Mouse (Mus musculus): Measurements from ENCODE around the gene Stk16. TPM values are rescaled to one million over a fixed set of nuclear protein-coding genes. Genes with fewer than 3 reads are reported as not detected.
"Not testable (repeated sequence)": the region's sequence is repeated elsewhere in the genome, so short reads cannot be mapped to it uniquely, and the experiment has no call there.

Gene Stk16
- polyA plus RNA-seq, 1 experiment from 2014 or later, result 120 TPM

DNA sequence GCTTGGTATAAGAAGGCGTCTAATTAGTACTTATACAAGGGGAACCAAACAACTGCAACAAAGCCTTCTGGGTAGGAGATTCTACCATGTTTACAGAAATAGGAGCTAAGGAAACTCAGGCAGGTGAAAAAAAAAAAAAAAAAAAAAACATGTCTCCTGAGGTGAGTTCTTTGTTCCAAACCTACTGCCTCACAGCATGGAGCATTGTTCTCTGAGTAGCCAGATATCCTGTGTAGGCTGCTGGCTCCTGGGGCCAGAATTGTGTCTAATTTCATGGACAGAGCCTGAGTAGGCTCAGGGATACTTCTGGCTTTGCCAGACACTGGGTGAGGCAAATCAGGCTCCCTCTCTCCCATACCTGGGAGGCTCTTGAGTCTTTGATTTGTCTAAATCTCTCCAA lies 17.0 kb downstream of the Stk16 start:
- Histone ChIP-seq H3K36me3 (no peaks in the 10 kb centered on the region), H3K4me3 (replicated peaks) (no peak overlapping the region), H3K9me3 (no peaks in the 10 kb centered on the region), H3K27me3 (replicated peaks) (no peaks in the 10 kb centered on the region), H3K9ac (no peak overlapping the region), H3K27ac (no peak overlapping the region), H3K4me2 (no peak overlapping the region), H3K4me1 (no peaks in the 10 kb centered on the region)
- ATAC-seq (ENCODE audit: insufficient read depth, low FRiP score, low read depth), result no peak
- WGBS, result 73% methylated on average over 1 of the region's 1 CpGs

DNA sequence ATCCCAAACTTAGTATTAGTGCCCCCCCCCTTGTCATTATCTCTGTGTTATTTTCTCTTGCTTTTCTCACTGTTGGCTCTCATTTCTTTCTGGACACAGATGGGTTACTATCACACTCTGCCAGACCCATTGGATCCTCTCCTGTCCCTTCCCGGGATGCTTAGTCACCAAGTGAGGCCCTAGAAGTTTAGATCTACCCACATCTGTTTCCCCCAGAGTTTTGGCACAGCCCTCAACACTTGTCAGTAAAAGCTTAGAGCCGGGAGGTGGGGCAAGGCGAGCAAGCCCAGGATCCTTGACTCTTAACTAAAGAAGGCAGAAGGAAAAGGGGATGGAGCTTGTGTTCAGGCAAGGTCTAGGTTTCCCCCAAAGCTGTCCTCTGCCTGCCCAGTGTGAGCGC lies 18.5 kb downstream of the Stk16 start:
- Histone ChIP-seq H3K36me3 (no peaks in the 10 kb centered on the region), H3K9me3 (no peaks in the 10 kb centered on the region), H3K4me2 (no peak overlapping the region), H3K27ac (no peak overlapping the region), H3K9ac (no peak overlapping the region), H3K4me1 (no peaks in the 10 kb centered on the region), H3K27me3 (replicated peaks) (no peaks in the 10 kb centered on the region), H3K4me3 (replicated peaks) (no peak overlapping the region)
- no peak for ATAC-seq (ENCODE audit: insufficient read depth, low FRiP score, low read depth)
- 66% methylated on average over 4 of the region's 4 CpGs for WGBS

DNA sequence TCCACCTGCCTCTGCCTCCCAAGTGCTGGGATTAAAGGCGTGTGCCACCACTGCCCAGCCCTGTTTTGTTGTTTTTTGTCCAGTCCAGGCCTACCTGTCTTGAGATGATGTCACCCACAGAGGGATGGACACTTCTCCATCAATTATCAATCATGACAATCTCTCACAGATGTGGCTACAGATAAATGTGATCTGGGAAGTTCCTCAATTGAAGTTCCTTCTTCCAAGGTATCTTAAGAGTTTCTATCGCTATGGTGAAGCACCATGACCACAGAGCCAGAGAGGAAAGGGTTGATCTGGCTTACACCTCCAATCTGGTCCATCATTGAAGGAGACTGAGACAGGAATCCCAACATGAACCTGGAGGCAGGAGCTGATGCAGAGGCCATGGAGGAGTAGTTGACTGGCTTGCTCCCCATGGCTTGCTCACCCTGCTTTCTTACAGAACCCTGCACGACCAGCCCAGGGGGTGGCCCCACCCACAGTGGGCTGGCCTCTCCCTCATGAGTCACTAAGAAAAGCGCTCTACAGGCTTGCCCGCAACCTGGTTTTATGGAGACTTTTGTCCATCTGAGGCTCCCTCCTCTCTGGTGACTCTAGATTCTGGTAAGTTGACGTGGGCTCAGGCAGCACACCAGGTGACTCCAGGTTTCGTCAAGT lies 19.8 kb downstream of the Stk16 start:
- Histone ChIP-seq H3K9ac (no peak overlapping the region), H3K4me2 (no peak overlapping the region), H3K36me3 (no peaks in the 10 kb centered on the region), H3K27ac (0 out of 2 replicates have a peak overlapping the region, but pooled peaks have one; percentile 1), H3K27me3 (replicated peaks) (no peaks in the 10 kb centered on the region), H3K4me3 (replicated peaks) (no peak overlapping the region), H3K4me1 (0 out of 2 replicates have a peak, but pooled peaks cover 4% of the 10 kb centered on the region), H3K9me3 (no peaks in the 10 kb centered on the region)
- 64% methylated on average over 7 of the region's 7 CpGs for WGBS
- no peak; the same call in 1 of the 2 replicates for ATAC-seq (ENCODE audit: insufficient read depth, low FRiP score, low read depth)

DNA sequence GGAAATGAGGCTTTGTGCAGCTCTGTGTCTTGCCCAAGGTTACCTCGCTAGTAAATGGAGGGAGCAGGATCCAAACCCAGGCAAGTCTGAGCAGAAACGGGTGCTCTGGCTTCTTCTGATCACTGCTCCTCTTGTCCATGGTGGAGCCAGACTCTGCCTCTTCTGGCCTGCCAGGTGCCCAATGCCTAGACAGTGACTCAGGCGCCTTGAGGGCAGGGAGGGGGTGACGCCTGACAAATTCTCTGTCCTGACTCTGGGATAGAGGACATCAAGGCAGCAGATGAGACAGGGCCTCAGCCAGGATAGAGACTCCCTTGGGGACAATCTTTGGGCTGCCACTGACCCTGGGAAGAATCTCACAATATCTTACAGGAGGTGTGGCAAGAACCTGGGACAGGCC lies 20.6 kb downstream of the Stk16 start:
- Histone ChIP-seq H3K9me3 (no peaks in the 10 kb centered on the region), H3K27ac (0 out of 2 replicates have a peak overlapping the region, but pooled peaks have one; percentile 1), H3K4me2 (no peak overlapping the region), H3K4me3 (replicated peaks) (no peak overlapping the region), H3K36me3 (no peaks in the 10 kb centered on the region), H3K27me3 (replicated peaks) (no peaks in the 10 kb centered on the region), H3K4me1 (0 out of 2 replicates have a peak, but pooled peaks cover 4% of the 10 kb centered on the region), H3K9ac (no peak overlapping the region)
- no peak for ATAC-seq (ENCODE audit: insufficient read depth, low FRiP score, low read depth)
- 71% methylated on average over 4 of the region's 4 CpGs for WGBS

DNA sequence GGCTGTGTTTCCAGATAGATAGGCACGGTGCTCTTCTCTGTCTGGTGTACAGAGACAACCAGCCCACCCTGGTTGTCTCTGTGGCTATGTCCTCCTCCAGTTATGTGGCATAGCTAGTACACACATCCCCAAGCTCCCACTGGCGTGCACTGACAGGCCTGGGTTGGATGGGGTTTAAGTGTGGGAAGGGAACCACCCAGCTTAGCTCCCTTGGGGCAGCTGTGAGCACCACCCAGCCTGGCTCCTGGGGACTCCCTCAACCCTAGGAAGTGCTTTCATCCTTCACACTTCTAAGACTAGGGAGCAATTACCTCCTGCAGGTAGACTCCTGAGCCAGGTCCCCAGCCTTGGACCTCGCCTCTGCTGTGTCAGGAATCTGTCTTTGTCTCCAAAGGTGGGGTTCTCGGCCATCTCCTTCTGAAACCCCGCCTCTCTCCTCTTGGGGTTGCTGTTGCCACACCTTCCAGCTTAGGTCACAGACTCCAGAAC lies 21.1 kb downstream of the Stk16 start, which contains the start of gene A630095N17Rik:
Gene A630095N17Rik (minus strand): TSS at position 439 of the 489 bp plus-strand sequence.
- 67% methylated on average over 5 of the region's 5 CpGs for WGBS
- Histone ChIP-seq H3K9me3 (no peaks in the 10 kb centered on the region), H3K27me3 (replicated peaks) (no peaks in the 10 kb centered on the region), H3K36me3 (no peaks in the 10 kb centered on the region), H3K27ac (0 out of 2 replicates have a peak within 1 kb of the TSS, but pooled peaks have one; percentile 1), H3K4me2 (no peak within 1 kb of the TSS), H3K4me1 (0 out of 2 replicates have a peak, but pooled peaks cover 5% of the 10 kb centered on the region), H3K9ac (no peak within 1 kb of the TSS), H3K4me3 (replicated peaks) (no peak within 1 kb of the TSS)
- no peak for ATAC-seq (ENCODE audit: insufficient read depth, low FRiP score, low read depth)

DNA sequence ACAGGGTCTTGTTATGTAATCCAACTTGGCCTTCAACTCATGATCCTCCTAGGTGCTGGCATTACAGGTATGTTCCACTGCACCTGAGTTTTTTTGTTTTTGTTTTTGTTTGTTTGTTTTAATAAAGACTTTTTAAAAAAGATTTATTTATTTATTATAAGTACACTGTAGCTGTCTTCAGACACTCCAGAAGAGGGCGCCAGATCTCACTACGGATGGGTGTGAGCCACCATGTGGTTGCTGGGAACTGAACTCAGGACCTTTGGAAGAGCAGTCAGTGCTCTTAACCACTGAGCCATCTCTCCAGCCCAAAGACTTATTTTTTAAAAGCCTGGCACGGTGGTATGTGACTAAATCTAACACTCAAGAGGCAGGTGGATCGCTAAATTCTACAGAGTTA lies 21.9 kb downstream of the Stk16 start:
- ATAC-seq (ENCODE audit: insufficient read depth, low FRiP score, low read depth); H3K27ac ChIP-seq; H3K9me3 ChIP-seq; H3K36me3 ChIP-seq; H3K27me3 ChIP-seq (replicated peaks); H3K4me2 ChIP-seq; H3K9ac ChIP-seq; H3K4me3 ChIP-seq (replicated peaks): not testable (repeated sequence)
- peaks cover 12% of the 10 kb centered on the region; the same call in 1 of the 2 replicates for H3K4me1 ChIP-seq
- 69% methylated on average over 4 of the region's 4 CpGs for WGBS

DNA sequence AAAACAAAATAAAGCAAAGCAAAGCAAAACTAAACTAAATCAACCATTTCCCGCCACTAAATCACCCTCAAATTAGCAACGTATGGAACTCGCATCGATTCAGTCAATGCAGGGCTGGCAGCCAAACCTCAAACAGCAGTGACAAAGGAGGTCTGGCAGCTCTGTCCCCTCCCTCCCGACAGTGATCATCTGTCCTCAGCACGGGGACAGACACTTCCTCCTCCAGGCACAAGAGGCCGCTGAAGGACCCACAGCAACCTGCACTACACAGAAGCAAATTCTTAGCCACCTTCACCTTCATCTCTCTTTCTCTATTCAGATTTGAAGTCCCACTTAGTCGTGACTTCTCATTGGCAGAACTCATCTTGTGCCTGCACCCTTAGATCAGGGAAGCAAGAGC lies 24.0 kb downstream of the Stk16 start:
- Histone ChIP-seq H3K9ac (no peak overlapping the region), H3K9me3 (no peaks in the 10 kb centered on the region), H3K4me1 (peaks cover 14% of the 10 kb centered on the region; the same call in 1 of the 2 replicates), H3K27ac (no peak overlapping the region), H3K4me3 (replicated peaks) (no peak overlapping the region), H3K27me3 (replicated peaks) (no peaks in the 10 kb centered on the region), H3K36me3 (no peaks in the 10 kb centered on the region), H3K4me2 (peak overlapping the region; percentile 33; the same call in 1 of the 2 replicates)
- WGBS, result 3% methylated on average over 8 of the region's 8 CpGs
- no peak for ATAC-seq (ENCODE audit: insufficient read depth, low FRiP score, low read depth)

DNA sequence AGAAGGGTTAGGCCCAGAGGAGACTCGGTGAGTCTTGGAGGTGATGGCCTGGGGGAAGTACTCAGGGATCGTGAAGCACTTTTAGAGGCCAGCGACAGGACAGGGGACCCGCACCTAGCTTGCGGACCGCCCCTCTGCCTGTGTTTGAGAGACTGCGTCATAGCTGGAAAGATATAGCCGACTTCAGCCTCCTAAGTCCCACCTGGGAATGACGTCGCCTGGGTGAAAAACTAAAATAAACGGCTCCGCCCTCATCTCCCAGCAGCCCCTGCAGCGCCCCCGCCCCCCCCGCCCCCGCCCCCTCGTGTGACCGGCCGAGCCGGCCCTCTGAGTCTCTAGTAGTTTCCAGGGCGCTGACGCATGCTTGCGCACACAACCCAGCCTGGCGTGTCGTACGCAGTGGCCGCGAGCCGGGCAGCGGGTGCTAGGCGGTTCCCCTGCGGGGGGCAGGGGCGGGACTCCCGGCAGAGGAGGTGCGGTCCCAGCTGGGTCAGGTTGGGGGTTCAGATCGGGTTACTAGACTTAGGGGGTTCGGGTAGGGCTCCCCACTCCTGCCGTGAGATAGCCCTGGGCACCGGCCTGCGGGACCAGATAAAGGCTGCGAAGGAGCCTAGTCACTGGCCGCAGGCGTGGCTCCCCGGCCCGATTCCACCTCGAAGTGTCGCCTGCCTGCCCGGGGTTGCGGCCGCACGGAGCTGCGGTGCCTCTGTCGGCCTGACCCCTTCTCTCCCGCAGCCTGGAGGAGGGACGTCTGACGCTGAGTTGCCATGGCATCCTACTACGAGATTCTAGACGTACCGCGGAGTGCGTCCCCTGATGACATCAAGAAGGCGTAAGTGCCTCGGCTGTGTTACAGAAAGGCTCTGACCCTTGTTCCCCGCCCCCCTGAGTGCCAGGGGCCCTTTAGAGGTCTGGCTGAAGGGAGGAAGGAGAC lies 25.7 kb downstream of the Stk16 start, which contains the start of gene Dnajb2:
Gene Dnajb2 (plus strand): TSS at position 290 of the 934 bp plus-strand sequence.
- H3K27me3 ChIP-seq (replicated peaks), result no peaks in the 10 kb centered on the region
- H3K27ac ChIP-seq, result peak within 1 kb of the TSS; percentile 91
- peak; percentile 94 for ATAC-seq (ENCODE audit: insufficient read depth, low FRiP score, low read depth)
- H3K4me2 ChIP-seq, result peak within 1 kb of the TSS; percentile 97
- H3K36me3 ChIP-seq, result no peaks in the 10 kb centered on the region
- H3K4me1 ChIP-seq, result peaks cover 14% of the 10 kb centered on the region; the same call in 1 of the 2 replicates
- H3K9me3 ChIP-seq, result no peaks in the 10 kb centered on the region
- H3K9ac ChIP-seq, result peak within 1 kb of the TSS; percentile 65
- peak within 1 kb of the TSS; percentile 72 for H3K4me3 ChIP-seq (replicated peaks)
- WGBS, result under 1% methylated on average over 63 of the region's 64 CpGs

DNA sequence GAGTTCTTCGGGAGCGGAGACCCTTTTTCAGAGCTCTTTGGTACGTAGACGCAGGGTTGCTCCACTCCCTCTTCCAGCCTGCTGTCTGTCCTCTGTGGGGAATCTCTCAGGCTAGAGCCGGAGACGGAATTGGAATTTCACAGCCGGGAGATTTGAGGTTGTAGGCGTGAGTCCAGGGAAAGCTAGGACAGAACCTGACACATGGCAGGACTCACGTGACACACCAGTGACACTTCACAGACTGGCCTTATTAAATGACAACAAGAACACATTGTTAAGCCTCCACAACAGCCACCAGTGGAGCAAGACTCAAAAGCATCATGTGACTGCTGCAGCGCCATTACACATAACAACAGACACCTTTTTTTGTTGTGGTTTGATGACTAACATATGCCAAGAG lies 29.0 kb downstream of the Stk16 start:
- H3K27me3 ChIP-seq (replicated peaks), result no peaks in the 10 kb centered on the region
- H3K9ac ChIP-seq, result no peak overlapping the region
- no peaks in the 10 kb centered on the region; the same call in 1 of the 2 replicates for H3K36me3 ChIP-seq
- peaks cover 12% of the 10 kb centered on the region; the same call in 1 of the 2 replicates for H3K4me1 ChIP-seq
- no peak overlapping the region for H3K4me2 ChIP-seq
- H3K27ac ChIP-seq, result no peak overlapping the region
- WGBS, result 83% methylated on average over 10 of the region's 10 CpGs
- H3K4me3 ChIP-seq (replicated peaks), result no peak overlapping the region
- no peaks in the 10 kb centered on the region for H3K9me3 ChIP-seq
- no peak for ATAC-seq (ENCODE audit: insufficient read depth, low FRiP score, low read depth)

DNA sequence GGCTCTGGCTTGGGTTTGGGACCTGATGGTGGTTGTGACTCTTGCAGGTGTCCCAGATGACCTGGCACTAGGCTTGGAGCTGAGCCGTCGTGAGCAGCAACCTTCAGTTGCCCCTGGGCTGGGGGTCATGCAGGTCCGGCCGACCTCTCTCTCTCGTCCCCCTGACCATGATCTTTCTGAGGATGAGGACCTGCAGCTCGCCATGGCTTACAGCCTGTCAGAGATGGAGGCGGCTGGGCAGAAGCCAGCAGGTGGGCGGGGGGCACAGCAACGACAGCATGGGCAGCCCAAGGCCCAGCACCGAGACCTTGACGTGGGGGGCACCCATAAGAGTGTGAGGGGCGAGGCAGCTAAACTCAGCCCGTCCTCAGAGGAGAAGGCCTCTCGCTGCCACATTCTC lies 32.8 kb downstream of the Stk16 start:
- H3K9me3 ChIP-seq, result no peaks in the 10 kb centered on the region
- H3K4me3 ChIP-seq (replicated peaks), result no peak overlapping the region
- H3K36me3 ChIP-seq, result no peaks in the 10 kb centered on the region; the same call in 1 of the 2 replicates
- no peak overlapping the region for H3K27ac ChIP-seq
- ATAC-seq (ENCODE audit: insufficient read depth, low FRiP score, low read depth), result no peak
- H3K4me2 ChIP-seq, result no peak overlapping the region
- no peaks in the 10 kb centered on the region for H3K27me3 ChIP-seq (replicated peaks)
- H3K9ac ChIP-seq, result no peak overlapping the region
- H3K4me1 ChIP-seq, result peaks cover 11% of the 10 kb centered on the region
- 84% methylated on average over 14 of the region's 14 CpGs for WGBS

DNA sequence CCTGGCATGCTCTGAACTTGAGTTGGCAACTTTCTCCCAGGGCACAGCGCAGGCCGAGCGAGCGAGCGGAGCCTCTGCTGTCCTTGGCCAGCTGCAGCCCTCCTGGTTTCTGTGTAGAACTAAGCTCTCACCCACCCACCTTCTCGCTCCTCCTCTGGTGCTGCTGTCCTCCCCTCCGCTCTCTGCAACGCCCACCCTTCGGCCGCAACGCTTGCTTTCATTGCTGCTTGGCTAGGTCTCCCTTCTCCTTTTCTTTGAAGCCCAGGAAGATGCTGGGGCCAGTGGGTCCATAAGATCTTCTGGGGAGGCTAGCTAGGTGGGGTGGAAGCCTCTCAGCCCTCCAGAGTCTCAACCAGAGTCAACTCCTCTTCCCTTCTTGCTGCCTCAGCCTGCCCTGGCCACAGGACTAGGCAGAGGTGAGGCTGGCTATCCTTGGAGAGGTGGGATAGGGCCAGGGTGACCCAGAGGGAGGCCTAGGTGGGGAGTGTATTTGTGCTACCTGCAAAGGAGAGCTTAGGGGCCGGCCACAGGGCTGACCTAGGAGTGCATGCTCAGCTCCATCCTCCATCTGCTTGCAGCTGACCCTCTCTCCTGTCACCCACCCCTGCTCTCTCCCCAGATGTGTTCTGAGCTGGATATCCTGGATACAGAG lies 33.7 kb downstream of the Stk16 start:
- no peak for ATAC-seq (ENCODE audit: insufficient read depth, low FRiP score, low read depth)
- WGBS, result 93% methylated on average over 12 of the region's 12 CpGs

More for the DNA sequence above, 33.7 kb downstream of the Stk16 start:
- Histone ChIP-seq H3K9me3 (no peaks in the 10 kb centered on the region), H3K9ac (no peak overlapping the region), H3K36me3 (no peaks in the 10 kb centered on the region; the same call in 1 of the 2 replicates), H3K4me1 (peaks cover 13% of the 10 kb centered on the region), H3K4me2 (no peak overlapping the region), H3K27me3 (replicated peaks) (no peaks in the 10 kb centered on the region), H3K4me3 (replicated peaks) (no peak overlapping the region), H3K27ac (no peak overlapping the region)

Measured in stomach, embryonic 15.5 days (tissue).